Mouse (Mus musculus): ENCODE measurements around the gene Abca7. TPM values are rescaled to one million over a fixed set of nuclear protein-coding genes. Genes with fewer than 3 reads are reported as not detected.

Abca7 gene
- polyA plus RNA-seq, 1 experiment from 2014 or later = 4.1 TPM

GRCm38 (mm10) chr10:80057683-80058326 lies 61.5 kb downstream of the Abca7 start:
- WGBS = 79% methylated on average over 30 of the region's 30 CpGs
- Histone ChIP-seq H3K4me2 (ENCODE audit: low read length) (no peak overlapping the region), H3K27me3 (ENCODE audit: control insufficient read depth, insufficient read depth, low read length) (no peaks in the 10 kb centered on the region), H3K27ac (replicated peaks; ENCODE audit: low read depth, low read length) (no peak overlapping the region), H3K9ac (replicated peaks; ENCODE audit: low read length) (no peak overlapping the region), H3K4me1 (ENCODE audit: control insufficient read depth, insufficient read depth, low read length) (peaks cover 10% of the 10 kb centered on the region; the same call in 1 of the 2 replicates), H3K36me3 (ENCODE audit: control insufficient read depth, insufficient read depth, low read length) (peaks cover 73% of the 10 kb centered on the region), H3K4me3 (replicated peaks; ENCODE audit: low read depth, low read length) (no peak overlapping the region), H3K9me3 (ENCODE audit: control insufficient read depth, low read length) (no peaks in the 10 kb centered on the region)
- DNase-seq (no peak), ATAC-seq (ENCODE audit: low FRiP score, low TSS enrichment) (no peak)

- 88% methylated on average over 5 of the region's 5 CpGs for WGBS
- H3K27ac ChIP-seq (replicated peaks; ENCODE audit: low read depth, low read length) = peak overlapping the region; percentile 55; the same call in 1 of the 2 replicates
- no peak overlapping the region for H3K9ac ChIP-seq (replicated peaks; ENCODE audit: low read length)
- no peak overlapping the region for H3K4me3 ChIP-seq (replicated peaks; ENCODE audit: low read depth, low read length)
- ATAC-seq (ENCODE audit: low FRiP score, low TSS enrichment) = 0 out of 2 replicates have a peak, but pooled peaks have one; percentile 31
- no peaks in the 10 kb centered on the region for H3K9me3 ChIP-seq (ENCODE audit: control insufficient read depth, low read length)
- H3K36me3 ChIP-seq (ENCODE audit: control insufficient read depth, insufficient read depth, low read length) = peaks cover 69% of the 10 kb centered on the region
- peak; percentile 23 for DNase-seq
- no peaks in the 10 kb centered on the region for H3K4me1 ChIP-seq (ENCODE audit: control insufficient read depth, insufficient read depth, low read length)
- no peaks in the 10 kb centered on the region for H3K27me3 ChIP-seq (ENCODE audit: control insufficient read depth, insufficient read depth, low read length)
- H3K4me2 ChIP-seq (ENCODE audit: low read length) = no peak overlapping the region
Observed at GRCm38 (mm10) chr10:80063104-80063503, 66.8 kb downstream of the Abca7 start.

- no peak overlapping the region for H3K27ac ChIP-seq (replicated peaks; ENCODE audit: low read depth, low read length)
- ATAC-seq (ENCODE audit: low FRiP score, low TSS enrichment) = no peak
Observed at GRCm38 (mm10) chr10:80063877-80064650, 67.8 kb downstream of the Abca7 start.

More at GRCm38 (mm10) chr10:80063877-80064650, 67.8 kb downstream of the Abca7 start:
- 80% methylated on average over 23 of the region's 23 CpGs for WGBS
- Histone ChIP-seq H3K36me3 (ENCODE audit: control insufficient read depth, insufficient read depth, low read length) (peaks cover 60% of the 10 kb centered on the region), H3K9ac (replicated peaks; ENCODE audit: low read length) (no peak overlapping the region), H3K4me2 (ENCODE audit: low read length) (no peak overlapping the region), H3K4me3 (replicated peaks; ENCODE audit: low read depth, low read length) (no peak overlapping the region), H3K4me1 (ENCODE audit: control insufficient read depth, insufficient read depth, low read length) (no peaks in the 10 kb centered on the region), H3K27me3 (ENCODE audit: control insufficient read depth, insufficient read depth, low read length) (no peaks in the 10 kb centered on the region), H3K9me3 (ENCODE audit: control insufficient read depth, low read length) (no peaks in the 10 kb centered on the region)
- no peak for DNase-seq

Other genes starting within 250 kb of the Abca7 start
- gene Polrmt, start 249.9 kb upstream of the Abca7 start, polyA plus RNA-seq (2014; fragmentation: Nextera tagmentation; extraction: Ambion mirVana) = 35.9 and 39.8 TPM in 2 replicates
- 0.87 and 1.0 TPM in 2 replicates for gene Fgf22, start 241.4 kb upstream of the Abca7 start, polyA plus RNA-seq (2014; fragmentation: Nextera tagmentation; extraction: Ambion mirVana)
- gene Rnf126, start 229.5 kb upstream of the Abca7 start, polyA plus RNA-seq (2014; fragmentation: Nextera tagmentation; extraction: Ambion mirVana) = 92.8 and 94.6 TPM in 2 replicates
- 0.80 and 1.5 TPM in 2 replicates for gene Fstl3, start 219.2 kb upstream of the Abca7 start, polyA plus RNA-seq (2014; fragmentation: Nextera tagmentation; extraction: Ambion mirVana)
- 0.30 TPM in 1 of 2 replicates, not detected in the other for gene Prss57, start 205.5 kb upstream of the Abca7 start, polyA plus RNA-seq (2014; fragmentation: Nextera tagmentation; extraction: Ambion mirVana)
- 270 and 307 TPM in 2 replicates for gene Palm, start 202.9 kb upstream of the Abca7 start, polyA plus RNA-seq (2014; fragmentation: Nextera tagmentation; extraction: Ambion mirVana)
- 0.45 and 1.5 TPM in 2 replicates for gene Misp, start 175.5 kb upstream of the Abca7 start, polyA plus RNA-seq (2014; fragmentation: Nextera tagmentation; extraction: Ambion mirVana)
- 47.5 and 74.0 TPM in 2 replicates for gene Ptbp1, start 142.1 kb upstream of the Abca7 start, polyA plus RNA-seq (2014; fragmentation: Nextera tagmentation; extraction: Ambion mirVana)
- 14.9 and 16.7 TPM in 2 replicates for gene Prtn3, start 122.0 kb upstream of the Abca7 start, polyA plus RNA-seq (2014; fragmentation: Nextera tagmentation; extraction: Ambion mirVana)
- 342 and 375 TPM in 2 replicates for gene Plppr3, start 121.9 kb upstream of the Abca7 start, polyA plus RNA-seq (2014; fragmentation: Nextera tagmentation; extraction: Ambion mirVana)
- gene Elane, start 110.2 kb upstream of the Abca7 start, polyA plus RNA-seq (2014; fragmentation: Nextera tagmentation; extraction: Ambion mirVana) = not detected in 2 replicates
- gene Cfd, start 105.6 kb upstream of the Abca7 start, polyA plus RNA-seq (2014; fragmentation: Nextera tagmentation; extraction: Ambion mirVana) = not detected in 2 replicates
- gene Med16, start 87.6 kb upstream of the Abca7 start, polyA plus RNA-seq (2014; fragmentation: Nextera tagmentation; extraction: Ambion mirVana) = 57.2 and 58.8 TPM in 2 replicates
- gene Gm26602, start 85.6 kb upstream of the Abca7 start, polyA plus RNA-seq (2014; fragmentation: Nextera tagmentation; extraction: Ambion mirVana) = 3.5 and 8.6 TPM in 2 replicates
- gene Kiss1r, start 79.5 kb upstream of the Abca7 start, polyA plus RNA-seq (2014; fragmentation: Nextera tagmentation; extraction: Ambion mirVana) = 2.4 and 2.9 TPM in 2 replicates
- gene R3hdm4, start 75.3 kb upstream of the Abca7 start, polyA plus RNA-seq (2014; fragmentation: Nextera tagmentation; extraction: Ambion mirVana) = 220 and 229 TPM in 2 replicates
- 2.4 and 4.0 TPM in 2 replicates for gene Arid3a, start 69.5 kb upstream of the Abca7 start, polyA plus RNA-seq (2014; fragmentation: Nextera tagmentation; extraction: Ambion mirVana)
- gene Wdr18, start 36.3 kb upstream of the Abca7 start, polyA plus RNA-seq (2014; fragmentation: Nextera tagmentation; extraction: Ambion mirVana) = 89.6 and 117 TPM in 2 replicates
- 0.39 and 0.53 TPM in 2 replicates for gene Grin3b, start 25.8 kb upstream of the Abca7 start, polyA plus RNA-seq (2014; fragmentation: Nextera tagmentation; extraction: Ambion mirVana)
- 20.7 and 28.4 TPM in 2 replicates for gene Tmem259, start 12.2 kb upstream of the Abca7 start, polyA plus RNA-seq (2014; fragmentation: Nextera tagmentation; extraction: Ambion mirVana)
- gene Cnn2, start 7.9 kb upstream of the Abca7 start, polyA plus RNA-seq (2014; fragmentation: Nextera tagmentation; extraction: Ambion mirVana) = 10.9 and 35.0 TPM in 2 replicates
- gene Arhgap45, start 20.2 kb downstream of the Abca7 start, polyA plus RNA-seq (2014; fragmentation: Nextera tagmentation; extraction: Ambion mirVana) = 0.39 and 1.4 TPM in 2 replicates
- 157 and 167 TPM in 2 replicates for gene Polr2e, start 43.3 kb downstream of the Abca7 start, polyA plus RNA-seq (2014; fragmentation: Nextera tagmentation; extraction: Ambion mirVana)
- gene Gpx4, start 50.7 kb downstream of the Abca7 start, polyA plus RNA-seq (2014; fragmentation: Nextera tagmentation; extraction: Ambion mirVana) = 508 and 543 TPM in 2 replicates
- gene Sbno2, start 109.1 kb downstream of the Abca7 start, polyA plus RNA-seq (2014; fragmentation: Nextera tagmentation; extraction: Ambion mirVana) = 13.2 and 13.3 TPM in 2 replicates
- gene Stk11, start 119.3 kb downstream of the Abca7 start, polyA plus RNA-seq (2014; fragmentation: Nextera tagmentation; extraction: Ambion mirVana) = 26.5 and 38.7 TPM in 2 replicates
- 407 and 480 TPM in 2 replicates for gene Atp5d, start 142.1 kb downstream of the Abca7 start, polyA plus RNA-seq (2014; fragmentation: Nextera tagmentation; extraction: Ambion mirVana)
- gene Cbarp, start 144.3 kb downstream of the Abca7 start, polyA plus RNA-seq (2014; fragmentation: Nextera tagmentation; extraction: Ambion mirVana) = 78.9 and 101 TPM in 2 replicates
- gene Midn, start 151.8 kb downstream of the Abca7 start, polyA plus RNA-seq (2014; fragmentation: Nextera tagmentation; extraction: Ambion mirVana) = 62.6 and 65.6 TPM in 2 replicates
- 295 and 421 TPM in 2 replicates for gene Cirbp, start 169.5 kb downstream of the Abca7 start, polyA plus RNA-seq (2014; fragmentation: Nextera tagmentation; extraction: Ambion mirVana)
- gene 1600002K03Rik, start 176.4 kb downstream of the Abca7 start, polyA plus RNA-seq (2014; fragmentation: Nextera tagmentation; extraction: Ambion mirVana) = 5.7 and 9.9 TPM in 2 replicates
- gene Efna2, start 183.0 kb downstream of the Abca7 start, polyA plus RNA-seq (2014; fragmentation: Nextera tagmentation; extraction: Ambion mirVana) = 41.9 and 50.1 TPM in 2 replicates
- gene Mum1, start 229.9 kb downstream of the Abca7 start, polyA plus RNA-seq (2014; fragmentation: Nextera tagmentation; extraction: Ambion mirVana) = 51.5 and 65.4 TPM in 2 replicates